Mouse (Mus musculus) embryonic facial prominence, embryonic 14.5 days (tissue): Measurements from ENCODE around the gene Slc9a3r1. TPM values are rescaled to one million over a fixed set of nuclear protein-coding genes. Genes with fewer than 3 reads are reported as not detected.
A peak's percentile ranks its signal among the peaks of the same experiment; 100 is the strongest.

Source experiments
- ATAC-seq: fragments of 200-750 bp; cut with Nextera tagmentation; 2 replicates; pipeline ENCODE4 v1.8.0; 2017; ENCODE audit warnings: low read depth, moderate number of reproducible peaks, moderate TSS enrichment
- DNase-seq: peaks from one replicate; pipeline ENCODE4 v3.0.0-alpha.2; 2015; ENCODE audit warnings: low spot score
- H3K27ac ChIP-seq: fragments of 300-500 bp; sonication (generic); replicated peaks from 2 replicates; pipeline ENCODE4 v1.5.1; 2014; ENCODE audit warnings: low read depth, mild to moderate bottlenecking, low read length, moderate library complexity
- H3K27me3 ChIP-seq: fragments of 300-500 bp; sonication (generic); replicated peaks from 2 replicates; pipeline ENCODE4 v1.6.1; 2014; ENCODE audit warnings: low read length; ENCODE audit not compliant: control insufficient read depth, insufficient read depth
- H3K36me3 ChIP-seq: fragments of 300-500 bp; sonication (generic); 2 replicates; pipeline ENCODE4 v1.6.1; 2014; ENCODE audit warnings: low read length, mixed read lengths; ENCODE audit not compliant: control insufficient read depth, insufficient read depth
- H3K4me1 ChIP-seq: fragments of 300-500 bp; sonication (generic); 2 replicates; pipeline ENCODE4 v1.6.1; 2014; ENCODE audit warnings: antibody characterized with exemption, low read length; ENCODE audit not compliant: control insufficient read depth, insufficient read depth
- H3K4me2 ChIP-seq: fragments of 300-500 bp; sonication (generic); 2 replicates; pipeline ENCODE4 v1.6.1; 2014; ENCODE audit warnings: low read depth, mild to moderate bottlenecking, low read length, moderate library complexity, mixed read lengths
- H3K4me3 ChIP-seq: fragments of 300-500 bp; sonication (generic); 2 replicates; pipeline ENCODE4 v1.5.1; 2014; ENCODE audit warnings: low read depth, mild to moderate bottlenecking, low read length
- H3K9ac ChIP-seq: fragments of 300-500 bp; sonication (generic); 2 replicates; pipeline ENCODE4 v1.6.1; 2014; ENCODE audit warnings: low read depth, mild to moderate bottlenecking, low read length, moderate library complexity, mixed read lengths
- H3K9me3 ChIP-seq: fragments of 300-500 bp; sonication (generic); 2 replicates; pipeline ENCODE4 v1.6.1; 2016; ENCODE audit warnings: low read length; ENCODE audit not compliant: control insufficient read depth
- WGBS: fragments of 180-500 bp; shearing (Covaris S2); extraction: QIAGEN DNeasy Blood & Tissue Kit; methylation state at CpG from one replicate; pipeline ENCODE4 v1.1.7; 2014; 5-methylcytosine and 5-hydroxymethylcytosine counted together
- polyA plus RNA-seq: library from polyadenylated mRNA; unstranded; fragments of >200 nt; fragmentation: Nextera tagmentation; extraction: Ambion mirVana; gene quantifications from 2 replicates; pipeline ENCODE4 v1.2.1, GENCODE M21; 2014

Gene Slc9a3r1
- polyA plus RNA-seq, 1 experiment from 2014 or later, result 43.5 TPM

GRCm38 (mm10) chr11:115147813-115148212 lies 15.3 kb upstream of the Slc9a3r1 start:
- Histone ChIP-seq H3K4me1 (no peaks in the 10 kb centered on the region), H3K36me3 (no peaks in the 10 kb centered on the region), H3K9me3 (no peaks in the 10 kb centered on the region), H3K27ac (no peak overlapping the region), H3K4me2 (no peak overlapping the region), H3K9ac (no peak overlapping the region), H3K4me3 (no peak overlapping the region), H3K27me3 (peaks cover 4% of the 10 kb centered on the region; the same call in 1 of the 2 replicates)
- no peak for ATAC-seq
- 77% methylated on average over 4 of the region's 4 CpGs for WGBS
- DNase-seq, result no peak

- Histone ChIP-seq H3K4me2 (no peak overlapping the region), H3K9ac (no peak overlapping the region), H3K9me3 (no peaks in the 10 kb centered on the region), H3K4me1 (no peaks in the 10 kb centered on the region; the same call in none of the 2 replicates), H3K27ac (no peak overlapping the region), H3K4me3 (no peak overlapping the region), H3K27me3 (peaks cover 30% of the 10 kb centered on the region), H3K36me3 (no peaks in the 10 kb centered on the region)
- 62% methylated on average over 6 of the region's 6 CpGs for WGBS
- DNase-seq, result no peak
- ATAC-seq, result no peak
These were observed 12.3 kb upstream of the Slc9a3r1 start for GRCm38 (mm10) chr11:115150741-115151254.

- WGBS, result 2% methylated on average over 15 of the region's 15 CpGs
- H3K9ac ChIP-seq, result no peak overlapping the region
These were observed 11.2 kb upstream of the Slc9a3r1 start for GRCm38 (mm10) chr11:115151755-115152429.

GRCm38 (mm10) chr11:115153088-115153487 lies 10.1 kb upstream of the Slc9a3r1 start:
- no peak overlapping the region for H3K4me2 ChIP-seq
- H3K36me3 ChIP-seq, result no peaks in the 10 kb centered on the region
- H3K4me1 ChIP-seq, result peaks cover 2% of the 10 kb centered on the region
- no peak overlapping the region for H3K27ac ChIP-seq
- peaks cover 32% of the 10 kb centered on the region for H3K27me3 ChIP-seq
- no peak overlapping the region for H3K4me3 ChIP-seq
- no peak overlapping the region for H3K9ac ChIP-seq
- DNase-seq, result no peak
- 78% methylated on average over 9 of the region's 9 CpGs for WGBS
- ATAC-seq, result no peak
- no peaks in the 10 kb centered on the region for H3K9me3 ChIP-seq

More at GRCm38 (mm10) chr11:115151755-115152429, 11.2 kb upstream of the Slc9a3r1 start:
- no peaks in the 10 kb centered on the region for H3K36me3 ChIP-seq
- DNase-seq (peak; percentile 86), ATAC-seq (peak; percentile 82)
- no peaks in the 10 kb centered on the region; the same call in none of the 2 replicates for H3K4me1 ChIP-seq
- H3K27me3 ChIP-seq, result peaks cover 32% of the 10 kb centered on the region
- H3K27ac ChIP-seq, result no peak overlapping the region
- peak overlapping the region; percentile 20 for H3K4me3 ChIP-seq
- H3K9me3 ChIP-seq, result no peaks in the 10 kb centered on the region
- peak overlapping the region; percentile 43 for H3K4me2 ChIP-seq

GRCm38 (mm10) chr11:115153699-115154292 lies 9.3 kb upstream of the Slc9a3r1 start:
- Histone ChIP-seq H3K4me1 (peaks cover 7% of the 10 kb centered on the region), H3K4me3 (peak overlapping the region; percentile 25), H3K9me3 (no peaks in the 10 kb centered on the region), H3K4me2 (peak overlapping the region; percentile 51), H3K36me3 (no peaks in the 10 kb centered on the region), H3K27me3 (peaks cover 32% of the 10 kb centered on the region), H3K27ac (no peak overlapping the region), H3K9ac (0 out of 2 replicates have a peak overlapping the region, but pooled peaks have one; percentile 34)
- peak; percentile 60 for ATAC-seq
- peak; percentile 71 for DNase-seq
- WGBS, result under 1% methylated on average over 23 of the region's 35 CpGs

- ATAC-seq (no peak), DNase-seq (no peak)
- H3K9ac ChIP-seq, result no peak overlapping the region
- H3K27ac ChIP-seq, result no peak overlapping the region
- no peaks in the 10 kb centered on the region for H3K36me3 ChIP-seq
- no peaks in the 10 kb centered on the region for H3K9me3 ChIP-seq
- H3K4me2 ChIP-seq, result no peak overlapping the region
- peaks cover 32% of the 10 kb centered on the region for H3K27me3 ChIP-seq
- H3K4me1 ChIP-seq, result peaks cover 7% of the 10 kb centered on the region
- WGBS, result 7% methylated on average over 5 of the region's 5 CpGs
- H3K4me3 ChIP-seq, result no peak overlapping the region
These were observed 8.0 kb upstream of the Slc9a3r1 start for GRCm38 (mm10) chr11:115155053-115155634.

GRCm38 (mm10) chr11:115157933-115158719 lies 5.0 kb upstream of the Slc9a3r1 start:
- H3K9ac ChIP-seq, result peak overlapping the region; percentile 15; the same call in 1 of the 2 replicates
- no peak overlapping the region for H3K4me3 ChIP-seq
- H3K36me3 ChIP-seq, result no peaks in the 10 kb centered on the region
- peaks cover 29% of the 10 kb centered on the region for H3K27me3 ChIP-seq
- no peak overlapping the region for H3K4me2 ChIP-seq
- H3K4me1 ChIP-seq, result peaks cover 16% of the 10 kb centered on the region
- no peak overlapping the region; the same call in 1 of the 2 replicates for H3K27ac ChIP-seq
- 22% methylated on average over 10 of the region's 12 CpGs for WGBS
- ATAC-seq, result no peak
- H3K9me3 ChIP-seq, result no peaks in the 10 kb centered on the region
- DNase-seq, result no peak
